In the genomic region with DNA sequence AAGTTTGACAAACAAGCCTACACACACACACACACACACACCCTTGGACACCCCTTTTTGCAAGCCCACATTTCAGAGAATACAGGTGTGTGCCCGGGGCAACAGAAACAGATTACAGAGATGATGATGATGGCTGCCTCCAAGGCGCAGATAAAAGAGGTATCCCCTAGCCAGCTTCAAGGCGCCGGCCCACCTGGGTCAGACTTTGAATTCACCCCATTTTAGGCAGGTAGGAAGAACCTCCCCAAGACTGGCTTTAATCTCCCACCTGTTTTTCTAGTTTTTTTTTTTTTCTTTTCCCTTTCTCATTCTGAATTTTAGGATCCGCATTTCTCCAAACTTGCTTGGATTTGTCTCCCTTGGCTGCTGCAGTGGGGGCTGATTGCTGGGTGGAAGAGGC, we compare ENCODE assay signal across 7 mouse cellular contexts. TPM values are rescaled to one million over a fixed set of nuclear protein-coding genes. Genes with fewer than 3 reads are reported as not detected.
DNase-seq lines count a peak whose midpoint lies in the region; ATAC-seq and TF ChIP-seq lines count a peak whose summit lies in the region.

No protein-coding gene starts in this region.

- peaks cover 9% of the 10 kb centered on the region; the same call in 1 of the 2 replicates for H3K4me1 ChIP-seq in lung, postnatal 0 days (ENCODE audit: insufficient read depth, low read depth, low read length)
- peaks cover 34% of the 10 kb centered on the region for H3K4me1 ChIP-seq in forebrain, embryonic 12.5 days
- peaks cover 26% of the 10 kb centered on the region for H3K4me1 ChIP-seq in limb, embryonic 13.5 days
- H3K4me1 ChIP-seq in stomach, embryonic 16.5 days (ENCODE audit: control insufficient read depth, insufficient read depth, low read length), result peaks cover 20% of the 10 kb centered on the region

- intact Hi-C loops in gastrocnemius, postnatal 36 days (cut with DNase I), result no loop called here

- no peaks in the 10 kb centered on the region for H3K36me3 ChIP-seq in lung, postnatal 0 days (ENCODE audit: insufficient read depth, low read length)
- no peaks in the 10 kb centered on the region for H3K36me3 ChIP-seq in forebrain, embryonic 12.5 days (replicated peaks)
- H3K36me3 ChIP-seq in limb, embryonic 13.5 days, result no peaks in the 10 kb centered on the region; the same call in 1 of the 2 replicates
- H3K36me3 ChIP-seq in stomach, embryonic 16.5 days (ENCODE audit: control insufficient read depth, insufficient read depth, low read length), result no peaks in the 10 kb centered on the region

- no peak for DNase-seq in lung, postnatal 0 days (ENCODE audit: low spot score)
- DNase-seq in lung, postnatal 14 days, result no peak
- DNase-seq in frontal cortex, postnatal 14 days (ENCODE audit: low spot score in 2 of 2), result no peak
- no peak for DNase-seq in gastrocnemius, postnatal 36 days

- no peak for TF ChIP-seq CTCF in lung, postnatal 0 days (IDR thresholded peaks at IDR 0.05)

- peak overlapping the region; percentile 86; the same call in 1 of the 2 replicates for H3K9ac ChIP-seq in lung, postnatal 0 days (replicated peaks; ENCODE audit: low read depth)
- peak overlapping the region; percentile 83 for H3K9ac ChIP-seq in forebrain, embryonic 12.5 days
- H3K9ac ChIP-seq in limb, embryonic 13.5 days, result peak overlapping the region; percentile 90
- H3K9ac ChIP-seq in stomach, embryonic 16.5 days (ENCODE audit: low read length), result peak overlapping the region; percentile 88

- ATAC-seq in lung, postnatal 0 days, result no peak
- no peak for ATAC-seq in forebrain, embryonic 12.5 days (ENCODE audit: low FRiP score)
- ATAC-seq in limb, embryonic 13.5 days (ENCODE audit: low FRiP score, low read depth), result no peak
- ATAC-seq in stomach, embryonic 16.5 days (ENCODE audit: insufficient read depth, low FRiP score), result no peak

- TF ChIP-seq EP300 in lung, postnatal 0 days (IDR thresholded peaks at IDR 0.05), result no peak

- H3K4me2 ChIP-seq in lung, postnatal 0 days (replicated peaks; ENCODE audit: low read depth, low read length), result peak overlapping the region; percentile 82
- H3K4me2 ChIP-seq in forebrain, embryonic 12.5 days, result peak overlapping the region; percentile 86
- peak overlapping the region; percentile 80 for H3K4me2 ChIP-seq in limb, embryonic 13.5 days (replicated peaks)
- H3K4me2 ChIP-seq in stomach, embryonic 16.5 days (ENCODE audit: low read depth, low read length), result peak overlapping the region; percentile 77

- 31% methylated on average over 5 of the region's 5 CpGs for WGBS in lung, postnatal 0 days
- 27% methylated on average over 5 of the region's 5 CpGs for WGBS in forebrain, embryonic 12.5 days
- WGBS in limb, embryonic 13.5 days, result 30% methylated on average over 5 of the region's 5 CpGs
- WGBS in stomach, embryonic 16.5 days, result 19% methylated on average over 5 of the region's 5 CpGs

- peak overlapping the region; percentile 85 for H3K27ac ChIP-seq in lung, postnatal 0 days (ENCODE audit: low read length)
- peak overlapping the region; percentile 92 for H3K27ac ChIP-seq in forebrain, embryonic 12.5 days
- peak overlapping the region; percentile 79; the same call in 1 of the 2 replicates for H3K27ac ChIP-seq in limb, embryonic 13.5 days
- peak overlapping the region; percentile 90 for H3K27ac ChIP-seq in stomach, embryonic 16.5 days (ENCODE audit: low read length)

- H3K4me3 ChIP-seq in lung, postnatal 0 days (ENCODE audit: low read depth, low read length), result peak overlapping the region; percentile 78
- H3K4me3 ChIP-seq in forebrain, embryonic 12.5 days (replicated peaks), result peak overlapping the region; percentile 82
- peak overlapping the region; percentile 90 for H3K4me3 ChIP-seq in limb, embryonic 13.5 days
- peak overlapping the region; percentile 81 for H3K4me3 ChIP-seq in stomach, embryonic 16.5 days (replicated peaks; ENCODE audit: low read length)

- no peaks in the 10 kb centered on the region for H3K27me3 ChIP-seq in lung, postnatal 0 days (replicated peaks; ENCODE audit: insufficient read depth, low read length)
- H3K27me3 ChIP-seq in forebrain, embryonic 12.5 days, result no peaks in the 10 kb centered on the region
- H3K27me3 ChIP-seq in limb, embryonic 13.5 days, result 0 out of 2 replicates have a peak, but pooled peaks cover 3% of the 10 kb centered on the region
- no peaks in the 10 kb centered on the region for H3K27me3 ChIP-seq in stomach, embryonic 16.5 days (ENCODE audit: control insufficient read depth, insufficient read depth, low read length)

- H3K9me3 ChIP-seq in lung, postnatal 0 days (ENCODE audit: low read length), result no peaks in the 10 kb centered on the region
- H3K9me3 ChIP-seq in forebrain, embryonic 12.5 days, result no peaks in the 10 kb centered on the region
- H3K9me3 ChIP-seq in limb, embryonic 13.5 days, result no peaks in the 10 kb centered on the region
- H3K9me3 ChIP-seq in stomach, embryonic 16.5 days (replicated peaks; ENCODE audit: control insufficient read depth, low read length), result no peaks in the 10 kb centered on the region

RNA-seq across cellular contexts. Expression of a gene that starts 0.4 kb away (rescaled TPM):
- polyA plus RNA-seq in lung, postnatal 0 days (2015; fragmentation: Nextera tagmentation; extraction: Ambion mirVana), result 11.2 and 11.5 TPM in 2 replicates
- 30.2 and 31.3 TPM in 2 replicates for polyA plus RNA-seq in forebrain, embryonic 12.5 days (2016; fragmentation: Nextera tagmentation; extraction: Ambion mirVana)
- polyA plus RNA-seq in limb, embryonic 13.5 days (2015; fragmentation: Nextera tagmentation; extraction: Ambion mirVana), result 11.4 and 12.8 TPM in 2 replicates
- polyA plus RNA-seq in stomach, embryonic 16.5 days (2015; fragmentation: Nextera tagmentation; extraction: Ambion mirVana), result 10.2 and 11.0 TPM in 2 replicates
- total RNA-seq in gastrocnemius, postnatal 36 days (2021), result 1 to 10 TPM; 1.7 to 2.2 TPM
